ENCODE assay signal across 8 mouse cellular contexts in the genomic region with DNA sequence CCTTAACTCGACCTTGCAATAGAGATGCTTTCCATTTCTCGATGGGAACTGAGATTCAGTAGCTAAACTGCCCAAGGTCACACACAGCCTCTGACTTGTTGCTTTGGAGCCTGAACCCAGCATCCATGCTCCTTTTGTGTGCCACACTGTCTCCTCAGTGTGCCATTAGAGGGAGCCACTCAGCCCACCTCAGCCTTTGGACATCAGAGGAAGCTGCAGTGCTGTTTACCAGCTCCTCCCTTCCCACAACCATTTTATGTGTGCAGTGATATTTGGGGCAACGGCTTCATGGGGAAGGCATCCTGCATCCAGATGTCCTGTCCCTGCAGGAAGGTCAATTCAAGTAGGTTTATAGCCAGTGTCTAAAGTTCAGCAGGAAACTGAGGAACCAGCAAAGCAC. TPM values are rescaled to one million over a fixed set of nuclear protein-coding genes. Genes with fewer than 3 reads are reported as not detected.
DNase-seq lines count a peak whose midpoint lies in the region; ATAC-seq lines count a peak whose summit lies in the region.

No protein-coding gene starts in this region.

- peak; percentile 72 for ATAC-seq in frontal cortex, adult (ENCODE audit: low TSS enrichment)
- ATAC-seq in inflammation-experienced regulatory T-cells, adult 6 months: peak; percentile 56

- no peak for DNase-seq in frontal cortex, postnatal 10 days (ENCODE audit: low spot score in 2 of 2)
- DNase-seq in 3134 (ENCODE audit: extremely low read depth, insufficient read length, low spot score) (peak; percentile 11), WW6 (ENCODE audit: low read depth, low spot score) (peak; percentile 28)
- DNase-seq in naive thymus-derived CD4-positive, alpha-beta T cell, adult 2 months (ENCODE audit: low read depth): peak; percentile 74
- no peak for DNase-seq in gastrocnemius, postnatal 14 days
- DNase-seq in heart, adult 9 months (ENCODE audit: low spot score in 2 of 2): no peak

- intact Hi-C loops in gastrocnemius, postnatal 14 days (cut with DNase I; ENCODE audit: low total_unique reads): no loop called here

RNA-seq across cellular contexts. Expression of a gene that starts 17.3 kb away (rescaled TPM):
- not detected for polyA plus RNA-seq in inflammation-experienced regulatory T-cells, adult 6 months (2017; shearing (Covaris generic))
- total RNA-seq in gastrocnemius, postnatal 14 days (2021): under 1 TPM in 1 of 2 experiments, not detected in 1; 0.12 TPM

RNA-seq across cellular contexts. Expression of a gene that starts 28.5 kb away (rescaled TPM):
- polyA plus RNA-seq in inflammation-experienced regulatory T-cells, adult 6 months (2017; shearing (Covaris generic)): 10 to 100 TPM; 68.9 to 72.9 (median 72.8) TPM
- 10 to 100 TPM; 39.2 to 48.1 TPM for total RNA-seq in gastrocnemius, postnatal 14 days (2021)

RNA-seq across cellular contexts. Expression of a gene that starts 49.5 kb away (rescaled TPM):
- 10 to 100 TPM; 75.7 to 78.9 (median 77.2) TPM for polyA plus RNA-seq in inflammation-experienced regulatory T-cells, adult 6 months (2017; shearing (Covaris generic))
- total RNA-seq in gastrocnemius, postnatal 14 days (2021): 100 to 1,000 TPM in 1 of 2 experiments, 10 to 100 TPM in 1; 76.2 to 100 TPM

Comparison
In these comparisons a context has a peak if more than half of its experiments do, and no peak if none do; other contexts are left out.
1. DNase-seq: peak in 3134 (single experiment), WW6 (single experiment) and naive thymus-derived CD4-positive, alpha-beta T cell, adult 2 months (single experiment); none in frontal cortex, postnatal 10 days (0 of 2), gastrocnemius, postnatal 14 days (single experiment) and heart, adult 9 months (0 of 2).